Mouse (Mus musculus) stomach, embryonic 14.5 days (tissue): ENCODE measurements around the gene Acbd4. TPM values are rescaled to one million over a fixed set of nuclear protein-coding genes. Genes with fewer than 3 reads are reported as not detected.

Experiments
- ATAC-seq: fragments of 200-750 bp; cut with Nextera tagmentation; 2 replicates; pipeline ENCODE4 v1.8.0; 2017; ENCODE audit warnings: low read depth, moderate TSS enrichment; ENCODE audit not compliant: insufficient number of reproducible peaks, insufficient read depth, low FRiP score
- H3K27ac ChIP-seq: fragments of 300-500 bp; sonication (generic); 2 replicates; pipeline ENCODE4 v1.5.1; 2014; ENCODE audit warnings: mild to moderate bottlenecking, low read length, moderate library complexity, mixed read lengths
- H3K27me3 ChIP-seq: fragments of 300-500 bp; sonication (generic); 2 replicates; pipeline ENCODE4 v1.6.1; 2014; ENCODE audit warnings: low read length, control low read depth, mixed read lengths; ENCODE audit not compliant: control insufficient read depth, insufficient read depth
- H3K36me3 ChIP-seq: fragments of 300-500 bp; sonication (generic); 2 replicates; pipeline ENCODE4 v1.6.1; 2014; ENCODE audit warnings: mild to moderate bottlenecking, control low read depth, low read length, moderate library complexity, mixed read lengths; ENCODE audit not compliant: control insufficient read depth, insufficient read depth
- H3K4me1 ChIP-seq: fragments of 300-500 bp; sonication (generic); 2 replicates; pipeline ENCODE4 v1.6.1; 2014; ENCODE audit warnings: low read length, control low read depth, mixed read lengths; ENCODE audit not compliant: control insufficient read depth, insufficient read depth
- H3K4me2 ChIP-seq: fragments of 300-500 bp; sonication (generic); replicated peaks from 2 replicates; pipeline ENCODE4 v1.6.1; 2014; ENCODE audit warnings: low read depth, low read length, control low read depth
- H3K4me3 ChIP-seq: fragments of 300-500 bp; sonication (generic); 2 replicates; pipeline ENCODE4 v1.5.1; 2014; ENCODE audit warnings: low read depth, low read length, control low read depth
- H3K9ac ChIP-seq: fragments of 300-500 bp; sonication (generic); replicated peaks from 2 replicates; pipeline ENCODE4 v1.6.1; 2014; ENCODE audit warnings: low read depth, mild to moderate bottlenecking, control low read depth, low read length, moderate library complexity, mixed read lengths
- H3K9me3 ChIP-seq: fragments of 300-500 bp; sonication (generic); 2 replicates; pipeline ENCODE4 v1.6.1; 2016; ENCODE audit warnings: low read depth, low read length, control low read depth; ENCODE audit not compliant: control insufficient read depth
- WGBS: fragments of 180-500 bp; shearing (Covaris S2); extraction: QIAGEN DNeasy Blood & Tissue Kit; methylation state at CpG from one replicate; pipeline ENCODE4 v1.1.7; 2014; 5-methylcytosine and 5-hydroxymethylcytosine counted together
- polyA plus RNA-seq: library from polyadenylated mRNA; unstranded; fragments of >200 nt; fragmentation: Nextera tagmentation; extraction: Ambion mirVana; gene quantifications from 2 replicates; pipeline ENCODE4 v1.2.1, GENCODE M21; 2014

The Acbd4 gene
- polyA plus RNA-seq, 1 experiment from 2014 or later, result 17.7 TPM

DNA sequence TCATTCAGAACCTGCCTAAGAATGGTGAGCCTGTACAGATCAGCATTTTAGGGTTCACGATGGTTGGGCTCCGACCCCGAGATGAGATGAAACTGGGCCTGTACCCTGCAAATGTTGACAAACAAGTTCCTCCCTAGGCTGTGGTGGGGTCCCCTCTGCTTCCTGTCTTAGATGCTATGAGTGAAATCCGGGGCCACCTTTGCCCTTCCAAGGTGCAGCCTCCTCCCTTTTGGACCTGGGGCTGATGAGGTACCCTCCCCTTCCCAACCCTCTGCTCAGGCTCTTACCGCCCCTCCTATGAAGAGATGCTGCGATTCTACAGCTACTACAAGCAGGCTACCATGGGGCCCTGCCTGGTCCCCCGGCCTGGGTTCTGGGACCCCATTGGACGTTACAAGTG, 2.1 kb downstream of the Acbd4 start:
- H3K9ac ChIP-seq, result no peak overlapping the region
- H3K4me2 ChIP-seq, result peak overlapping the region; percentile 91
- H3K9me3 ChIP-seq, result no peaks in the 10 kb centered on the region
- H3K4me3 ChIP-seq, result peak overlapping the region; percentile 55
- H3K27ac ChIP-seq, result no peak overlapping the region
- 0 out of 2 replicates have a peak, but pooled peaks cover 2% of the 10 kb centered on the region for H3K4me1 ChIP-seq
- WGBS, result 44% methylated on average over 8 of the region's 8 CpGs
- peaks cover 5% of the 10 kb centered on the region; the same call in 1 of the 2 replicates for H3K27me3 ChIP-seq
- H3K36me3 ChIP-seq, result no peaks in the 10 kb centered on the region
- ATAC-seq, result no peak

DNA sequence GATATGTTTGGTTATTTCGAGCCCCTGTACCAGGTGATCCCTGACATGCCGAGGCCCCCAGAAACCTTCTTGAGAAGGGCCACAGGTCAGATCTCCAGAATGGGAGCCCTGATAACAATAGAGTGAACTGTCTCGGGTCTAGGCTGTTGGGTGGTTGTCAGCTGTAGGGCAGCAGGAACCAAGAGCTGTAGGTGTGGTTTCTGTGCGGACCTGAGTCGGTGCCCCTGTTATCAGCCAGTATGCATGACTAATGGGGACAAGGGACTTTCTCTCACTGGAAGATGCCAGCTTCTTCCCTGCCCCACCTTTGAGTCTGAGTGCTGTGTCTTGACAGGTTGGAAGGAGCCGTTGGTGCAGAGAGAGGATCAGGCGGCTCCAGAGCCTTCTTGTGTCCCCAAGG, 3.0 kb downstream of the Acbd4 start:
- Histone ChIP-seq H3K36me3 (no peaks in the 10 kb centered on the region), H3K9ac (no peak overlapping the region), H3K4me1 (0 out of 2 replicates have a peak, but pooled peaks cover 2% of the 10 kb centered on the region), H3K27me3 (peaks cover 5% of the 10 kb centered on the region; the same call in 1 of the 2 replicates), H3K27ac (no peak overlapping the region), H3K4me2 (no peak overlapping the region), H3K9me3 (no peaks in the 10 kb centered on the region), H3K4me3 (no peak overlapping the region)
- WGBS, result 82% methylated on average over 7 of the region's 7 CpGs
- no peak for ATAC-seq

DNA sequence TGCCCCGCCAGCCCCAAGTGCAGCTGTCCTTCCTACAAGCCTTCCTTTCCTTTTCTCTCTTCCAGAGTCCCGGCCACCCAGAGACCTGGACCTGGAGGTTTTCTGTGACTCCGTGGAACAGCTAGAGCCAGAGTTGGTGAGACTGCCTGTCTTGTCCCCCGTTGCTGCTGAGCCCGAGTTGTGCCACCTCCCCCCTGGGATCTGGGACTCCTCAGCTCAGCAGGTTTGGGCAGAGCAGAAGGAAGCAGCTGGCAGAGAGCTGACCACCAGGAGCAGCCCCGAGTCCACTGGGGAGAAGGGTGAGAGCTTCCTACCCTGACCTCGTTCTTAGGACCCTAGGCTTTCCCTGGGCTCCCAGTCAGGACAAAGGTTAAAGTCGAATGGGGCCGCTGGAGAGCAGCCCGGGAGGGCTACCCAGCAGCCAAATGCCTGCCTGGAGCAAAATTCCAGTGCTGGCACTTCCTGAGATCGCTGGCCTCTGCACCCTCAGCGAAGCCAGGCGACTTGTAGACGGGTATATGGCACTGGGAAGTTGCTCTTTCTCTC, 3.8 kb downstream of the Acbd4 start:
- H3K4me2 ChIP-seq, result no peak overlapping the region
- no peaks in the 10 kb centered on the region for H3K27me3 ChIP-seq
- ATAC-seq, result no peak
- H3K9me3 ChIP-seq, result no peaks in the 10 kb centered on the region
- WGBS, result 57% methylated on average over 14 of the region's 14 CpGs
- no peak overlapping the region for H3K4me3 ChIP-seq
- H3K36me3 ChIP-seq, result no peaks in the 10 kb centered on the region
- no peak overlapping the region for H3K27ac ChIP-seq
- H3K4me1 ChIP-seq, result 0 out of 2 replicates have a peak, but pooled peaks cover 2% of the 10 kb centered on the region
- H3K9ac ChIP-seq, result no peak overlapping the region

DNA sequence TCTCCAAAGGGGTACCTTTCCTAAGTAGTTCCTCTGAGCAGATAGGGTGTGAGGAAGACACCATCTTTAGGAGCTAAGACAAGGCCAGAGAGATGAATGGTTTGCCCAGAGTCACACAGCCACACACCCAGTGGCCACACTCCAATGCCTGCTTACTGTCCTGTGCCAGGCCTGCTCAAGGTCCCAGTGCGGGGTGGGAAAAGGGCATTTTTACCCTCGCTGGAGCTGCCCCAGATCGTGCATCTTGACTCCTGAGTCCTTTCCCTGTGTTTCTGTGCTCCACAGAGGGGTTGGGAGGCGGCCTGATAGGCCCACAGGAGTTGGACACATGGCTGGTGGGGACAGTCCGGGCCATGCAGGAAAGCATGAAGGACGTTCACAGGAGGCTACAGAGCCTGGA, 4.3 kb downstream of the Acbd4 start:
- Histone ChIP-seq H3K4me3 (no peak overlapping the region), H3K27ac (no peak overlapping the region), H3K9ac (no peak overlapping the region), H3K4me1 (0 out of 2 replicates have a peak, but pooled peaks cover 2% of the 10 kb centered on the region), H3K27me3 (no peaks in the 10 kb centered on the region), H3K36me3 (no peaks in the 10 kb centered on the region), H3K9me3 (no peaks in the 10 kb centered on the region), H3K4me2 (no peak overlapping the region)
- no peak for ATAC-seq
- WGBS, result 81% methylated on average over 6 of the region's 6 CpGs

DNA sequence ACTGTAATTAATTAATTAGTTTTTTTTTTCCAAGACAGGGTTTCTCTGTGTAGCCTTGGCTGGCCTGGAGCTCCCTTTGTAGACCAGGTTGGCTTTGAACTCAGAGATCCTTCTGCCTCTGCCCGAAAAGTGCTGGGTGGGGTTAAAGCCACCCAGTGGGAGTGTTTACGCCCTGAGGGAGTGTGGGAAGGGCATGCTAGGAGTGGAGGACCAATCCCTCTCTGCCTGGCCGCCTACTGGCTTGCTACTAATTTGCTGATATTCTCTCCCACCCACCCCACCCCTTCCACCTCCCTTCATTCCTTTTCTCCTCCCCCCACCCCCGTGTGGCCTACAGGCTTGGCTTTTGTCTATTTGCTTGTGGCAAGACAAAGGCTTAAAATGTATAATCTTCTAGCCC, 4.9 kb downstream of the Acbd4 start:
- H3K4me1 ChIP-seq, result peaks cover 3% of the 10 kb centered on the region; the same call in 1 of the 2 replicates
- 54% methylated on average over 4 of the region's 4 CpGs for WGBS
- H3K4me2 ChIP-seq, result no peak overlapping the region

DNA sequence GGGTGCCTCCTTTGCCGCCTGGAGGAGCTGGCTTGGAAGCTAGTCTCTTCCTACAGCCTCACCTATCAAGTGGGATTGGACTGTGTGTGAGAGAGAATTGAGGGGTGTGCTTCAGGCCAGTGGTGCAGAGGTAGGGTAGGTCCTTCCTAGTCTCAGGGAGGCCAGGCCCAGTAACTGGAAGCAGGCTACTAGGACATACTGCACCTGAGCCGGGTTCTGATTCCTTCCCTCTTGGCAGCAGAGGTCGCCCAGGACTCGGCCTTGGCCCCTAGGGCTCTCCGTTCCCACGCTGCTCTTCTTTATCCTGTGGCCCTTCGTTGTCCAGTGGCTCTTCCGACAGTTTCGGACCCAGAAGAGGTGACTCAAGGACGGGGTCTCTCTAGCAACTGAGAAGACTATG, 9.8 kb downstream of the Acbd4 start:
- 20% methylated on average over 10 of the region's 10 CpGs for WGBS
- H3K4me3 ChIP-seq, result peak overlapping the region; percentile 34
- H3K9ac ChIP-seq, result peak overlapping the region; percentile 30; the same call in 1 of the 2 replicates
- H3K27me3 ChIP-seq, result no peaks in the 10 kb centered on the region
- no peak for ATAC-seq
- H3K4me1 ChIP-seq, result peaks cover 23% of the 10 kb centered on the region
- no peaks in the 10 kb centered on the region for H3K36me3 ChIP-seq
- H3K9me3 ChIP-seq, result no peaks in the 10 kb centered on the region
- peak overlapping the region; percentile 79 for H3K4me2 ChIP-seq
- peak overlapping the region; percentile 84; the same call in 1 of the 2 replicates for H3K27ac ChIP-seq

More for the DNA sequence above, 4.9 kb downstream of the Acbd4 start:
- no peak overlapping the region for H3K27ac ChIP-seq
- no peaks in the 10 kb centered on the region for H3K9me3 ChIP-seq
- ATAC-seq, result no peak
- H3K4me3 ChIP-seq, result no peak overlapping the region
- no peak overlapping the region for H3K9ac ChIP-seq
- H3K27me3 ChIP-seq, result no peaks in the 10 kb centered on the region
- H3K36me3 ChIP-seq, result no peaks in the 10 kb centered on the region

DNA sequence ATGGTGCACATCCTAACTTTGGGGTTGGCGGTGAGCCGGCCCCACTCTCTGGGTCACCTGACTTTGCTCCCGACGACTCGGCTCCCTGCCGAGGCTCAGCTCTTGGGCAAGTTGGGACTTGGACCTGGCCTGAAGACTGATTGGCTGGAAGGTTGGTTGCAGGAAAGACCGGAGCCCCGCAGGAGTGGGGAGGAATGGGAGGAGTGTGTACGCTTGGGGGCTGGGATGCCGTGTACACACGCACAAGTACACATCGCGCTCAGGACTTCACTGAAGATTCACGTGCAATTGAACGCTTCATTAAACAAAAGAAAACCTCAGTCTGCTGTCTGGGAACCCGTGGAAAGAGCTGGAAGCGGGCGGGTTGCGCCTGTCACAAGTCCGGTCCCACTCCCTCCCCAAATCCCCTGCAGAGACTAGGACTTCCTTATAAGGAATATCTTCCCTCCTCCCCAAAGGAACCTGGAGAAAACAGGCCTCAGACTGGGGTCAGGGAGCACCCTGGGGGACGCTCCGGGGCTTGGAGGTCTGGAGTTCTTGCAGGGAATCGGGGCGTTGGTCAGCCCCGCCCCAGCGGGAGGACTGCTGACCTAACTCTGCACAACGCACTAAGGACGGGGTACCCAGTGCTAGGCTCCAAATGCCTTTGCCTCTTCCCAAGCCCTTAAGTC, 10.5 kb downstream of the Acbd4 start:
- no peaks in the 10 kb centered on the region for H3K27me3 ChIP-seq
- peak overlapping the region; percentile 79 for H3K4me2 ChIP-seq
- H3K4me3 ChIP-seq, result peak overlapping the region; percentile 34
- H3K9me3 ChIP-seq, result no peaks in the 10 kb centered on the region
- WGBS, result 2% methylated on average over 28 of the region's 28 CpGs
- ATAC-seq, result 0 out of 2 replicates have a peak, but pooled peaks have one; percentile 11
- H3K9ac ChIP-seq, result peak overlapping the region; percentile 30
- no peaks in the 10 kb centered on the region for H3K36me3 ChIP-seq
- H3K4me1 ChIP-seq, result peaks cover 23% of the 10 kb centered on the region
- H3K27ac ChIP-seq, result peak overlapping the region; percentile 84

DNA sequence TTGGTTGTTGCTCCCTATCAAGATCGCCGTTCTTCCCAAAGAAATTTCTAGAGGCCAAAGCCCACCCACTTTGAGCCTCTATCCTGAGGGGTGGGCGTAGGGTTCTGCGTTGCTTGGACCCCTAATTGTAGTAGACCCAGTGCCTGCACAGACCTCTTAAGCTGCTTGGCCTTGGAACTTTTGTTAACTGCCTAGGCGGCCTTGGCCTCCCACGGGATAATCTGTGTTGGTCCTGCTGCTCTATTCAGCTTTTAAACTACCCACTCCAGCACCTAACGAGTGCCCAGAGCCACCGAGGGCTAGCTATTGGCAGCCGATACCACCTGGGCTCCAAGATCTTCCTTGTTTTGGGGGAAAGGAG, 11.1 kb downstream of the Acbd4 start:
- peak overlapping the region; percentile 84 for H3K27ac ChIP-seq
- H3K27me3 ChIP-seq, result no peaks in the 10 kb centered on the region
- ATAC-seq, result no peak
- 25% methylated on average over 9 of the region's 9 CpGs for WGBS
- H3K36me3 ChIP-seq, result no peaks in the 10 kb centered on the region
- peaks cover 23% of the 10 kb centered on the region for H3K4me1 ChIP-seq
- no peaks in the 10 kb centered on the region for H3K9me3 ChIP-seq
- peak overlapping the region; percentile 30 for H3K9ac ChIP-seq
- peak overlapping the region; percentile 34 for H3K4me3 ChIP-seq
- H3K4me2 ChIP-seq, result peak overlapping the region; percentile 79
